Mouse (Mus musculus) c-Kit-positive CD71-positive TER-119-negative erythroid progenitor cells, embryonic 14.5 days (primary cell): ENCODE measurements around the gene Psmb1.
"Not testable (repeated sequence)": the region's sequence is repeated elsewhere in the genome, so short reads cannot be mapped to it uniquely, and the experiment has no call there.

Experiments
- DNase-seq: peaks from one replicate; pipeline ENCODE4 v3.0.0-alpha.2; 2013; ENCODE audit warnings: low read depth

Psmb1 gene

DNA sequence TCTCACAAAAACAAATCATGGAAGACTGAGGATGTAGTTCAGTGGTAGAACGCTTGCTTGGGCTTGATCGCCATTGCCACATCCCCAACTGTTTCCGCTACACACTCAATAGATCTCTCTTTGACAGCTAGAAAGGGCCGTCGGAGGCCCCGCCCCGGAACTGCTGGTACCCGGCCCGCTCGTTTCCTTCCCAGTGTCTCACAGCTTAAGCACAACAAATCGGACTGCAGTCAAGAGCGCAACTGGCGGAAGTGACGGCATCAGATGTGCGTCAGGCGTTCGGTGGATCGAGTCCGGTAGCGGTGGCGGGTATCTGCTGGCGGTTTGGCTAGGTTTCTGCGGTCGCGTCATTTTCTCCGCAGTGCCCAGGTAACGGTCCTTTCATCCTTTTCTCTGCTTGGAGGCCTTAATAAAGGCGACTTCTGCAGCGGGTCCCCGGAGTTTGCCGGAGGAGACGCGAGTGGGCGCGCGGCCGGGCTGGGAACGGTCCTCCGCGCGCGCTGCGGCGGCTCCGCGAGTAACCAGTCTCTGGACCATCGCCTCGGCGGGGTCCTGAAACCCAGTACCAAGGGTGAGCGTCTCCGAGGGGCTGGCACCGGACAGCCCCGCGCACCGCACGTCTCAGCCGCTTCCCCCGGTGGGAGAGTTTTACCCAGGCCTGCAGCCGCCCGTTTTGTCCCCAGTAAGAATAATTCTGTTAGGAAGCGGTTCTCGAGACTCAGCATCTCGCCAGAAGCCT lies at the start of gene Psmb1, which contains the start of gene Tbp:
TSS of gene Psmb1 (minus strand) at position 96 of the 739 bp plus-strand sequence.
TSS of gene Tbp (plus strand) at position 233 of the 739 bp plus-strand sequence.
- DNase-seq: peak; percentile 95

DNA sequence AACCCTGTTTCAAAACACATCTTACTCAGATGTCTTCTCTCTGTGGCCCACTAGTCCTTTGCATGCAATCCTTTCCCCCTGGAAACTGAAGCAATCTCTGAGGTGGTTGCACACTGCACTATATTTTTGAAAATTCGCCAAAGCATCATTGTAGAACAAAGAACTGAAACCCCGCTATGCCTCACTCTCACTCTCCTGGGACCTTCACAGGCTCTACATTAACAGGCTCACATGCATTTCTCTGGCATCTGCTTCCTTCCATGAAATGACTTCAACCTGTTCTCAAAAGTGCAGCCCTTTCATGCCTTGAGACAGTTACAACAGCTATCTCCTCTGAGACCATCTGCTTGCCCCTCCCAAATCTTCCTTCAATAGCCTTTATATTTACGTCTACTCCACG lies 46.9 kb upstream of the Psmb1 start:
- DNase-seq: no peak

DNA sequence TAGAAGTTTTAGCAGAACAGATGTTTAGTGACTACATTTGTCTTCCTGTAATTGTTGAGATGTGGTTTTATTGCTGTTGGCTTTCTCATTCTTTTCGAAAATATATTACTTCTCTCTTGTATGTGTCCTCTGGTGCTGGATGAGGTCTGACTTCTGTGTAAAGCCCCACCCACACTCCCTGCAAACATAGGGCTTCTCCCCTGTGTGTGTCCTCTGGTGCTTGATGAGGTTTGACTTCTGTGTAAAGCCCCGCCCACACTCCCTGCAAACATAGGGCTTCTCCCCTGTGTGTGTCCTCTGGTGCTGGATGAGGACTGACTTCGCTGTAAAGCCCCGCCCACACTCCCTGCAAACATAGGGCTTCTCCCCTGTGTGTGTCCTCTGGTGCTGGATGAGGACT lies 44.3 kb upstream of the Psmb1 start:
- not testable (repeated sequence) for DNase-seq

DNA sequence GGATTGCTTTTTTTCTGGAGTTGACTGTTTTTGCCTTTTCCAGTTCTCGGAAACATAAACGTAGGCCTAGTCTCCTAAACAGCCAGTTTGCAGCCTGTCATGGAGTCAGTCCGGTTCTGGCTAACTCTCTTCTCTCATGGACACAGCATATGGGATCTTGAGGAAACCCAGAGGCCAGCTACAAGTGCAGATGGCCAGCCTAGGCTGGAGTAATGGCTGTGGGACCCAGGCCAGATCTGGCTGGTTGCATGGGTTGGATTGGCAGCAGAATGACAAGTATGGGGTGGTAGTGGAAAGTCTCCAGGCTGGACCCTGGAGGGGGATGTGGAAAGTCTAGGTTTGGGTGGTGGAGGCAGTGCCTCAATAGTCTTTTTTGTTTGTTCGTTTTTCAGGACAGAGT lies 40.8 kb upstream of the Psmb1 start:
- no peak for DNase-seq

DNA sequence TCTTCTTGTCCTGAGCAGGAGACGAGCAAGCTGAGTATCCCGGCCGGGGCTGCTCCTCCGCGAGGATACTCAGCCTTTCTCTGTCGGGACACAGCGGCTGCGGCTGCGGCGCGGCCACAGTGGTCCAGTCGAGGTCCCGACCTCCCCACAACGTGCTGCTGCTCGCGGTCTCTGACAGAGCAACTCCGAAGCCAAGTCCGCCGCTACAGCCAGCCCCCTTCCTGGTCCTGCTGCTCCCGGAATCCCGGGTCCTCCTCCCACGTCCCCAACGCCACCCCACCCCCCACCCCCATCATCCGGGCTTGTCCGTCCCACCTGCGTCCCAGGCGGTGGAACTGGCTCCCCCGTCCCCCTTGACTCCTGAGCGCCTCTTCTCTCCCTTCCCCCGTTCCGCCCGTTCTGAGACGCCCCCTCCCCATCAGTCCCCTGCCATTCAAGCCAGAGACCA lies 36.9 kb upstream of the Psmb1 start:
- DNase-seq: no peak

DNA sequence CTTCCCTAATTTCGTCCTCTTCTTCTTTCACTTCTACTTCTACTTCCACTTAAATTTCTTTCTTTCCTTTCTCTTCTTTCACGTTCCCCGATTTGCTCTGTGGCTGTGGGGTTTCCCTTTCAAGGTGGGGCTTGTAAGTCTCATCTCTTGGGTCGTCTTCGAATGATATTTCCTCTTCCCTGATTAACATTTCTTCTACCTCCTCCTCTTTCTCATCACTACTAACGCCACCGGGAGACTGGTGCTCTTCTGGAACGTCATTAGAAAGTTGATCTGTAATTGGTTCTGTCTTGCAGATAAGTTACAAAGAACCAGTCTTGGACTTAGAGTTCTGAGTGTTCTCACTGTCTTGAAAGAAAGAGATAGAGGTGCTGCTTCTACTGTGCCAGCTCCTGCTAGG lies 36.4 kb upstream of the Psmb1 start:
- DNase-seq: no peak

DNA sequence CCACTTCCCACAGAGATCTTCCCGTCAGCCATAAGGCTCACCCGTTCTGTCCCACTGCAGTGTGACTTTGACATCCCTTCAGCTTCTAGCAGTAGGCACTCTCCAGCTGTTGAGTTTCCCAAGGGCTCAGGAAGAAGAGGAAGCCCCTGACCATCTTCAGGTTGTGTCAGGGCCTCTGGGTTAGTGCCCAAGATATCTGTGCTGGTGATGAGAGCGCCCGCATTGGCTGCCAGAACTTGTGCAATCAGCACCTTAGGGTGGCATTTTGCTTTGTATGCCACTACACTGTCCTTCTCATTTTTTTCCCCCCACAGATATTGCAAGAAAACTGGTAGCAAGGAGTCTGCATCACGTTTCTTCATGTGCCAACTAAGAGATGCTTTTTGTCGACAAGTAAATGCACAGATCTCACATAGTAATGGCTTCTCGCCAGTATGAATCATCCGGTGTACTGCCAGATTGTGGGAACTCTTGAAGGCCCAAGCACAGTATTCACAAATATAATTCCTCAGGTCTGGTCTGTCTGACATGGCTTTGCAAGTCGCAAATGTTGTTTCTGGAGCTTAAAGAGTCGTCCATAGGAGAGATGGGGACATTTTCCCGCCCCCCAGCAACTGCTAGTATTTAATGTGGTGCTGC lies 35.7 kb upstream of the Psmb1 start:
- no peak for DNase-seq

DNA sequence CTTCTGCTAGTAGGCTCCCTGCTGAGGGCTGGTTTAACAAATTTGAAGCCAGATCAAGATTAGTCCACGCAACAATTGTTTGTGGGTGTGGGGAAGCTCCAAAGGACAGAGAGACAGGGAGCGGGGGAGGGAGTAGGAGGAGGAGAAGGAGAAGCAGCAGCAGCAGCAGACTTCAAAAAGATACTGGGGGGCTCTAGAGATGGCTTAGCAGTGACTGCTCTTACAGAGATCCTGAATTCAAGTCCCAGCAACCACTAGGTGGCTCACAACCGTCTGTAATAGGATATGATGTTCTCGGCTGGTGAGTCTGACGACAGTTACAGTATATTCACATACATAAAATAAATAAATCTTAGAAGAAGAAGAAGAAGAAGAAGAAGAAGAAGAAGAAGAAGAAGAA lies 30.6 kb upstream of the Psmb1 start:
- no peak for DNase-seq

DNA sequence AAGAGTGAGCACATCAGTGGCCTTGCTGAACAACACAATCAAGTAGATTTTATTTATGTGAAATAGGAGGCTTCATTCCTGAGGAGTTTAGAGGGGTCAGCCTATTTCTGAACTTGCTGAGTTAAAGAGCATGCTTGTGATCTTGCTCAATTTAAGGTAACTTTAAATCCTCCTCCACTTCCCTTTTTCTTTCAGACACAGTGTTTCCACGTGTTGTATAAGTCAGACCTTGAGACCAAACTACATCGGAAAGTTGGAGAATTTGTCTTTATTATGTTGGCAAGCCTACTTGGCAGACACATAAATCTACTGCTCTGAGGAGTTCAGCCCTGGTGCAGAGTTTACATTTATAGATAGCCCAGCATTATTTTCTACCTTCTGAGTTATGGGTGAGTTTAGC lies 29.3 kb upstream of the Psmb1 start:
- no peak for DNase-seq

DNA sequence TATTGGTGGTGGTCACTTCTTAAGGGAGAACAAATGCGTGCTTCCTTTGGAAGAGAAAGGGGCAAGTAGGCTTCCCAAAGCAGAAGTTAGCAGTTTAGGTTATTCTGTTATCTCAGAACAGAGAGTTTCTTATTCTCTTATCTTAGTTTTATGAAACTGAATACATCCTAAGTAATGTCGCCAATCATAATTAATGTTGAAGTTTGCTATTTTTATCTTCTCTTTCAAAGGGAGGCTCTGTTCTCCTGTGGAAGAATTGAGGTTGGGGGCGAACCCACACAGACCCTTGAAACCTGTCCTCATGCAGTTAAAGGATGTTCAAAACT lies 28.2 kb upstream of the Psmb1 start:
- DNase-seq: no peak

DNA sequence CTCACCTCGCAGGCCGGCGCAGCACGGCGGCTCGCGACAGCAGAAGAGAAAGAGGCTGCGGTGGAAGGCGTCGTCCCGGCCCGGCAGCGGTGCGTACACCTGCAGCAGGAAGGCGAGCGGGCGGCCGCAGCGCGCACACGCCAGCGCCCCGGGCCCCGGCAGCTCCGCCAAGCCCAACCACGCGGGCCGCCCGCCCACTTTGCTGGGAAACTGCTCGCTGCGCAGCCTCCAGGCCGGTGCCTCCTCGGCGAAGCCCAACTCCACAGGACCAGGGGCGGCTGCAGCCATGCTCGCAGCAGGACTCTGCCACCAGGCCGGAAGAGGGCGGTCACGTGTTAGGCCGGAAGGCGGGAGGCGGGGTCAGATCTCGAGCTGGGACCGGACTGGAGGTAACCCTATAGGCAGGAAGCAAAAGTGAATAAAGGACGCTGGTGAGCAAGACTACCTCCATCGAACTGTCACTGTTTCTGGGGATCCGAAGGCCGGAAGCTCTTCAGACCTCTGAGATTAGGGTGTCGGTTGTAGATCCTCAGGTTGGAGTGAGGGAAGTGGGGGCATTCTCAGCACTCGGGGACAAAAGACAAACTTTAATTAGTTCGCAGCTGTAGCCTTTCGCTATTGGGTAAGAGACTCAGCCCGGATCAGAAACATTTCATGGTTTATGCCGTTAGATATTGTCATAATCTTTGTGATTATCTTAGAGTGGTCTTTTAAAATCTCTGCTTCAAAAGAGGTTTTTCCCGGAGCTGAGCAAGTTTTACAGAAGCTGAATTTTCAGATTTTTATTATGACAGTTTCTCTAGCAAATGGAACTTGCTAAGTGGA lies 27.6 kb upstream of the Psmb1 start, which contains the start of gene Pdcd2:
TSS of gene Pdcd2 (minus strand) at position 316 of the 825 bp plus-strand sequence.
- DNase-seq: peak; percentile 89

DNA sequence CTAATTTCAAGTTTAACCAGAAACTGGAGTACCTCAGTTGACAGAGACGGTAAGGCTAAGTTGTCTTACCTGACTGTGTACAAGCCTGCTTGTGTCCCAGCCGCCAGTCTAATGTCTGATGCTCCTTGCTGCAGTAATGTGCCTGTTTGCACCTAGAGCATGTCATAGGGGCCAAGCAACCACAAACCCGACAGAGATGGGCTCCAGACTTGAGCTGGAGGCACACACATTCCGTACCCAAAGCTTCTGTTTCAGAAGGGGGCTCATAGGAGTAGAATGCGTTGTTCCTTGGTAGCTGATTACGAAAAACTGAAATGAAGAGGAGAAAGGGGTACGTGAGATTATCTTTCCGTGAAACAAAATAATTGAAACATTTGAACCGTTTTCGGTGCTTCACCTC lies 26.8 kb upstream of the Psmb1 start:
- DNase-seq: no peak

DNA sequence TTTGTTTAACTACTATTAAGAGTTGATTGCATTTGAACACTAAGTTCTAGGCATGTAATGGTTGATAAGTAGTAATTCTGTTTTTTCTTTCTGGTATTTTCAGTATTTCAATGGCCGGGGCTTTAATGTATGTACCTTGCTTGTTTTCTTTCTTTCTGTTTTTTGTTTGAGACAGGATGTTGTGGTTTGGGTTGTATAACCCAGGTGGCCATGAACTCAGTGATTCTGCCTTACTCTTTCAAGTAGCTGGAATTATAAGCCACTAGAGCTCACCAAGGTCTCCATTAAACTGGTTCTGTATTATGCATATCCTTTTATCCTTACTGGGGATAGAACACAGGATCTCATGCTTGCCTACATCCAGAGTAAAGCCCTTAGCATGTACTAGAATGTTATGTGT lies 19.2 kb upstream of the Psmb1 start:
- DNase-seq: no peak

DNA sequence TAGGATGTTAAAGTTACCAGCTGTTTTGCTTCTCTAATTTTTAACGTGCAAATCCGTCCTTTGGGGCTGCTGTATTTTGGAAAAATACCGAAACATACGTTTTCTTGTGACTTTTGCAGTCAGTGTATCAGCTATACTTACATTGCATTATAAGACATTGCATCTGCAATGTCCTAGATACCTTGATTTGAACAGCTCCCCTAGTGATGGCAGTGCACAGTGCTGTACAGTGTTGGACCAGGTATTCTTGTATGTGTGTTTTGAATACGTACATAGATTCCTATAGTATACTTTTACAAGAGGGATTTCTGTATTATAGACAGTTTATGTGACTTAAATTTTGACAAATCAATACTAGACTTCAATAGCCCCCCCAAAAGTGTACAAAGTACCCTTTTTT lies 18.6 kb upstream of the Psmb1 start:
- no peak for DNase-seq

DNA sequence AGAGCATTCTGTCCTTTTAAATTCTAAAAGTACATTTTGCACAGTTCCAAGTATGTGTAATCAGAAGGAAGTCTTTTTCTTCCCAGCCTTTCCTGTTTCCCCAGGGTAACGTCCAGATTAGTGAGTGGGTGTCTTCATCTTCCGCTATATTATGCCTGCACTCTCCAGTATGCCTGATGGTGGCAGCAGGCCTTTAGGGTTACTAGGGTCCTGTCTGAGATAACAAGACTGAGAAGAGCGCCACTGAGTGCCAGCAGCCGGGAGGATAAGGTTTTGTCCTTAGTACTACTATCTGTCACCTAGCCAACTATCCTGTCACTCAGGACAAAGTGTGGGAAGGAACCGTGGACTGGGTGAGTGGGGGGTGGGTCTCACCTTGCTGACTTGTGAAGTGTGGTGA lies 18.2 kb upstream of the Psmb1 start:
- DNase-seq: no peak

DNA sequence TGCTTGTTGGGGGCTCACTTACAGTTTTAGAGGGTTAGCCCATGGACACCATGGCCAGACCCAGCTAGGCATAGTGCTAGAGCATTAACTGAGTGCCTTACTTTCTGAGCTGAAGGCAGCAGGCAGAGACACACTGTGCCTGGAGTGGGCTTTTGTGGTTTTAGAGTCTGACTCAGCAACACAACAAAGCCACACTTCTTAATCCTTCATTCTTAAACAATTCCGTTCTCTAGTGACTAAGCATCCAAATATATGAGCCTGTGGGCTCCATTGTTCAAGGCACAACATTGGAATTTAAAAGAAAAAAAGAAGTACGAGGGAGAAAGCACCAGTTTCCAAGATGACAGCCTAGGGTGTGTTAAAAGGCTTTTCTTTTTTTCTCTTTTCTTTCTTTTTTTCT lies 11.1 kb upstream of the Psmb1 start:
- no peak for DNase-seq

DNA sequence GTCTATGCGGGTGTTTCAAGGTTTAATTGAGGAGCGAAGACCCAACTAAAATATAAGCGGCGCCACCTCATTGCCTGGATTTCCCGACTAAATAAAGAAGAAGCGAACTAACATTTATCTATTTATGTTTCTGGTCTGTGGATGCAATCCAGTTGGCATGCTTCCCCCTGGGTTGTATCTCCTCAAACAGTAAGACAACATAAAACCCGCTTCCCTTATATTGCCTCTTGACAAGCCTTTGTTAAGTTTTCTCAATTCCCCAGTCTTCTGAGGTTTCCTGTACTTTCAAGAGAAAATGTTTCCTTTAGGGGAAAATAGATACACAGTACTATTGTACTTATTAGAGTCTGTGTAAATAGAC lies 818 bp downstream of the Psmb1 start:
- DNase-seq: no peak

DNA sequence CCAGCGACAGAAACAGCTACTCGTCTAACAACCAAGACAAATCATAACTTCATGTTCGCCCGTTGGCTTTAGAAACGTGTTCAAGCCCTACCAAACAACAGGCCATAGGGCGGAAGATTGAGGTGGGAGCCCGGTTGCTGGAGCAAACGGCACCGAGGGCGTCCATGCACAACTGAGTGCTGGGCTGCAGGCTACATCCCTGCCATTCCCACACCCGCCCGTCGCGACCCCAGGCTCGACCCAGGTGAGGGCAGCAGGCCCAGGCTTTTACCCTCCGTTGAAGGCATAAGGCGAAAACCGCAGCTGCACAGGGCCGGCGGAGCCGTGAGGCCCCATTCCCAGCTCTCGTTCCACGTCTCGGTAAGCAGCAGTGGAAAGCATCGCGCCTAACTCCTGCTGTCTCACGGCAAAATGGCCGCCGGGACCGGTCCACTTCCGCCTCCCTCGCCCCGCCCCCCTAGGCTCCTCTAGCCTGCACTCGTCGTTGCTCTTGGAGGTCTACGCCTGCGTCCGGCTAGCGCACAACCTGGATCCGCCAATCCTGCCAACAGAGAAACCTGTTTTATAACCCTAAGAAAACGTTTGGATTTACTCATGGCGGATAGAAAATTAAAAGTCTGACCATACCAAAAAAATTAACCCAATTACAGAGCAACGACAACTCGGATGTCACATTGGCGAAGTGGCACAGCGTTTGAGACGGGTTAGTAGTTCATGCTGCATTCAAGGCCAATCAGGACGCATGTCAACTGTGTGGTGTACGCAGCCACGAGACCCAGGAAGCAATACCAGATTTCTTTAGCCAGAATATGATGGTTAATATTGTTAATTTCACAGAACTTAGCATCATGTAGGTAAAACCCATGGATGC lies 1.4 kb downstream of the Psmb1 start:
- peak; percentile 89 for DNase-seq

DNA sequence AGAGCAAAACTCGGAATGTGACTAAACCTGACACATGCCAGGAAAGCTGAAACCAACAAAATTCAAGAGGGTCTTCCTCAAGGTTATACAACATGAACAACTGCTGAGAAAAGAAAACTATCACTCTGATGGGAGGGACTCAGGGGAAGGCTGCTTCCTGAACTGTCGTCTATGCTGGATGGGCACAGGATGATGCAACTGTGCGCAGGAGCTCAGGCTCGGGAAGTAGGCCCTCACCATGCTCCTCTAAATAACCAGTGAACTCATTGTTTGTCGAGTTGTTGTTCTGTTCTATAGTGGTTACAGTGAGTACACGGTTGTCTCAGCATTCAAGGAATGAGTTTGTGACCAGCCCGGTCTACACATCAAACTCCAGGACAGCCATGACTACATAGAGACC lies 9.0 kb downstream of the Psmb1 start:
- no peak for DNase-seq

DNA sequence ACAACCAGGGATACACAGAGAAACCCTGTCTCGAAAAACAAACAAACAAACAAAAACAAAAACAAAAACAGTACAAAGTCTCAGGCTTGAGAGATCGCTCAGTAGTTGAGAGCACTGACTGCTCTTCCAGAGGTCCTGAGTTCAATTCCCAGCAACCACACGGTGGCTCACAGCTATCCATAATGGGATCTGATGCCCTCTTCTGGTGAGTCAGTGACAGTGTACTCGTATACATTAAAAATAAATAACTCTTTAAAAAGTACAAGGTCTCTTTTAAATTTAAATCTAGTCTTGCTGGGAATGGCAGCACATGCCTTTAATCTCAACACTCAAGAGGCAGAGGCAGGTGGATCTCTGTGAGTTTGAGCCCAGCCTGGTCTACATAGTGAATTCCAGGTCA lies 26.9 kb downstream of the Psmb1 start:
- no peak for DNase-seq

DNA sequence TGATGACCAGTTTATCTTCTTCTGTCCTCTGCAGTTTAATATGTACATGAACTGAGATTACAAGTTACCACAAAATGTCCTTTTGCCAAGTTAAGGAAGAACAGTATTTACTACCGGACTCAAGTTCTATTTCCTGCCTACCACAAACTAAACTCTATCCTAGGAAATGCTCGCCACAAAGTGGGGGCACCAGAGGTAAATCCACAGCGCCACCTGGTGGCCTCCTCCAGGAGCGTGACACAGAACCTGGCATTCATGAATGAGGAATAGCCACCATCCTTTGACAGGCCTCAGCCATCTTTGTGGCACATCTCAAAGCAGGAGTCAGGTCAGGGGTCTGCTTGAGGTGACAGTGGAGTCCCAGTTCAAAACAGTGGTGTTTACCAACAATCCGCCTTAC lies 31.9 kb downstream of the Psmb1 start:
- DNase-seq: peak; percentile 57

DNA sequence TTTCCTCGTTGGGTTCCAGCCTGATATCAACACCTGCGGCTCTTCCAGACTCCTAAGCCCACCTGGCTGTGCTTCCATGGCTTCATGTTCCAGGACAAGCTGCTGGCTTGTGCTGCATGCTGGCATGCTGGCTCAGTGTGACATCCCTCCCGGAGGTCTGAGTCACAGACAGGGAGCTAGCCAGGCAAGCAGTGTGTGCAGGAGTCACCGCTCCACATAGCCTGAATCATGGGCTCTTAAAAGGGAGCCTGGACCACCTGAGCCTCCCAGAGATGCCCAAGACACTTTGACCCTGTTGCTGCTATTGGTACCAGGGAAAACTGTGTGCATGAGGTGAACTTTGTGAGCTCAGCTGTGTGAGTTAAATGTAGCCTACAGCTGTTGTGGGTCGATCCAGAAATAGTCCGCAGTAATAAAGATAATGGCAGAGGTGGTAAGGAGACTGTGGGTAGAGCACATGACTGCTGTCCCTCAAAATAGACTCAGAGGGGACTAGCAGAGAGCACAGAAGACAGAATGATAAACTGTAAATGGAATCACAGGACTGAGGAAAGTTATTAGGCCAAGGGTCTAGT lies 37.5 kb downstream of the Psmb1 start:
- no peak for DNase-seq
